Mouse (Mus musculus): ENCODE results near the gene Unkl. TPM values are rescaled to one million over a fixed set of nuclear protein-coding genes. Genes with fewer than 3 reads are reported as not detected.
"Not testable (repeated sequence)": the region's sequence is repeated elsewhere in the genome, so short reads cannot be mapped to it uniquely, and the experiment has no call there.

Unkl gene
- polyA plus RNA-seq, 1 experiment from 2014 or later: 1.9 TPM

DNA sequence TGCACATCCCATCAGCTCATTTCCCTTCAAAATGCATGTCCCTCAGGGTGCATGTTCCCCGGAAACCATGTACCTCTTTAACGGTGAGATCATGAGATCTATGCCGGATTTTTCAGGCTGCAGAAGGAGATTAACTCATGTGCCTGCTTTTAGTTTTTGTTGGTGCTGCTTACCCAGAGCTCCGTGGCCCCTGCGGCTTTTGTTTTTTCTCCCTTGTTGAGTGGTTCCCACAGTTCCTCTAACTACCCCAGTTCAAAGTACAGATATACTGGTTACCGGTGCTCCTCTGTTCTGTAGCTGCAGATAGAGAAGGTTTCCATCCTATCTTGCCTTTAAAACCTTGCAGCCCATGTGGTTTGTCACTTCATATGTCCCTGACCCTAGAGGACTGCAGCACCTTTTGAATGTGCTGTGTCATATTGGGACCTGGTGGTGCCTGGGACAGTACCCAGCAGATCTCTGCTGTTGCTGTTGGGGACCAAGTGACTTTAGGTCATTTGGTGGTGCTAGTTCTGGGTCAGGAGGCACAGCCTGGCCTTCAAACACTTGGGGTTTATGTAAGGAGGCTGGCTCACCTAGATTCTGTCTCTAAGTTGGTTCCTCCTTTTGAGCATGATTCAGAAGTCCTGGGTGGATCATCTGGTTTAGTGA lies 34.9 kb downstream of the Unkl start:
- peak overlapping the region; percentile 57; the same call in 1 of the 2 replicates for H3K27ac ChIP-seq (ENCODE audit: low read depth, low read length)
- H3K27me3 ChIP-seq (replicated peaks; ENCODE audit: control insufficient read depth, insufficient read depth, low read length): no peaks in the 10 kb centered on the region
- H3K4me1 ChIP-seq (replicated peaks; ENCODE audit: control insufficient read depth, insufficient read depth, low read length): no peaks in the 10 kb centered on the region
- H3K4me2 ChIP-seq (replicated peaks; ENCODE audit: low read depth): peak overlapping the region; percentile 72
- peaks cover 27% of the 10 kb centered on the region; the same call in 1 of the 2 replicates for H3K36me3 ChIP-seq (ENCODE audit: control insufficient read depth, insufficient read depth)
- no peak overlapping the region for H3K9ac ChIP-seq (ENCODE audit: low read depth, low read length)
- ATAC-seq: no peak; the same call in 1 of the 2 replicates
- H3K4me3 ChIP-seq (ENCODE audit: low read depth, low read length): peak overlapping the region; percentile 27
- TF ChIP-seq CTCF (IDR thresholded peaks at IDR 0.05; ENCODE audit: low read depth): no peak
- H3K9me3 ChIP-seq (ENCODE audit: control insufficient read depth): no peaks in the 10 kb centered on the region
- WGBS: 43% methylated on average over 6 of the region's 6 CpGs

DNA sequence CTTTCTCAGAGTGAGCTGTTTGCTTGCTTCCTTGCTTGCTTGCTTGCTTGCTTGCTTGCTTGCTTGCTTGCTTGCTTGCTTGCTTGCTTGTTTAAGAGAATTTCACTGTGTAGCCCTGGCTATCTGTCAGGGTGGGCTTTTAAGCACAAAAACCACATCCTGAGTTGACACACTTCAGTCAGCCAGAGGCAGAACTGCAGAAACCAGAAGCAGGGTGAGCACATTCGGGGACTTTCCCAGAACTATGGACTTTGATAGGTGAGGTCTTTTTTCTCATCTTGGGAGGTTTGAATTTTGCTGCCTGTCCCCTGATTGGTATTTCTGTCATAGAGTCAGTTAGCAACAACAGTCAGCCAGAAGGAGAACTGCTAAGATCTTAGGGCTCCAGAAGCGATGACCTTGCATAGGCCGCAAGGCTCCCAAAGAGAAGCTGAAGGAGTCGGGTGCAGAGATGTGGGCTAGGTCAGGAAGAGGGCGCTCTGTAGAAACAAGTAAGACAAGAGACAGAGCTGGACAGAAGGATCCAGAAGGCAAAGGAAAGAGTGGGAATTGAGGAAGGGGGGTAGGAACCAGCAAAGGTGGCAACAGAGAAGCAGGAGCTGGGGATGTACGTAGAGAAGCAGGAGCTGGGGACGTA lies 36.5 kb downstream of the Unkl start:
- Histone ChIP-seq H3K4me2 (replicated peaks; ENCODE audit: low read depth) (no peak overlapping the region), H3K4me1 (replicated peaks; ENCODE audit: control insufficient read depth, insufficient read depth, low read length) (no peaks in the 10 kb centered on the region), H3K9me3 (ENCODE audit: control insufficient read depth) (no peaks in the 10 kb centered on the region), H3K9ac (ENCODE audit: low read depth, low read length) (no peak overlapping the region), H3K27ac (ENCODE audit: low read depth, low read length) (no peak overlapping the region), H3K4me3 (ENCODE audit: low read depth, low read length) (no peak overlapping the region), H3K27me3 (replicated peaks; ENCODE audit: control insufficient read depth, insufficient read depth, low read length) (no peaks in the 10 kb centered on the region), H3K36me3 (ENCODE audit: control insufficient read depth, insufficient read depth) (peaks cover 20% of the 10 kb centered on the region; the same call in 1 of the 2 replicates)
- ATAC-seq: no peak
- TF ChIP-seq CTCF (IDR thresholded peaks at IDR 0.05; ENCODE audit: low read depth): no peak
- 88% methylated on average over 7 of the region's 7 CpGs for WGBS

DNA sequence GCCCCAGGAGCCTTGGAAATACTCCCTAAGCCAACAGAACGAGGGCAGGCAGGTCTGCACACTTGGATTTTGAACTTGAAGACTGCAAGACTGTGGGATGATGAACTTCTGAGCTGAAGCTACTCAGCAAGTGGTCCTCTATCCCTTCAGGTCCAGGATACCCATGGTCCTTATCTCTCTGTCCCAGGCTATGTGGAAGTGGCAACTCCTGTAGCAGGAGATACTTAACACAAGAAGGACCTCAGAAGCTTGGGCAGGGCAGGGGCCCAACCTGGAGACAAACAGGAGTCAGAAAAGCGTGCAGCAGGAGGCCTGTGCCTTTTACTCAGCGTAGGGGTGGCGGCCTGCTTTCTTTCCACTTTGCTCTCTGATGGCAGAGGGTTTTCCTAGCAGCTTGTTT lies 37.5 kb downstream of the Unkl start:
- Histone ChIP-seq H3K4me2 (replicated peaks; ENCODE audit: low read depth) (no peak overlapping the region), H3K27ac (ENCODE audit: low read depth, low read length) (no peak overlapping the region), H3K4me1 (replicated peaks; ENCODE audit: control insufficient read depth, insufficient read depth, low read length) (no peaks in the 10 kb centered on the region), H3K36me3 (ENCODE audit: control insufficient read depth, insufficient read depth) (peaks cover 23% of the 10 kb centered on the region), H3K9me3 (ENCODE audit: control insufficient read depth) (no peaks in the 10 kb centered on the region), H3K4me3 (ENCODE audit: low read depth, low read length) (no peak overlapping the region), H3K9ac (ENCODE audit: low read depth, low read length) (no peak overlapping the region), H3K27me3 (replicated peaks; ENCODE audit: control insufficient read depth, insufficient read depth, low read length) (no peaks in the 10 kb centered on the region)
- 85% methylated on average over 4 of the region's 4 CpGs for WGBS
- TF ChIP-seq CTCF (IDR thresholded peaks at IDR 0.05; ENCODE audit: low read depth): no peak
- no peak for ATAC-seq

DNA sequence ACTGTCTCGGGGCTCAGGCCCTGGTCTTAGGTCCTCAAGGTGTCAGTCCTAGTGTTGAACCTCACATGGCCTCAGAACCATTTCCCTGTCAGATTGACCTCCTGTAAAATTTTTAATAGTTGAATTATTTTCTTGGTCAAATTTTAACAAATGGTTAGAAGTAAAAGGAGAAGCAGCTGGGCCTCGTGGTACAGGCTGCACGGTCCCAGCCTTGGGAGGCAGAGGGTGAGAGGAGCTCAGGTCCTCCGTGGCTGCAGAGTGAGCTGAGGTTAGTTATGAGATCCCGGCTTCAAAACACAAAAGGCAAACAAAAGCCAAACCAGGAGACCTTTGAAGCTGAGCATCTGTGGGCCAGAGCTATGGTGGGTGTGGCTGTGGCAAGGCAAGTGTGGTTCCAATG lies 39.8 kb downstream of the Unkl start:
- no peak overlapping the region for H3K4me3 ChIP-seq (ENCODE audit: low read depth, low read length)
- H3K27me3 ChIP-seq (replicated peaks; ENCODE audit: control insufficient read depth, insufficient read depth, low read length): no peaks in the 10 kb centered on the region
- H3K36me3 ChIP-seq (ENCODE audit: control insufficient read depth, insufficient read depth): peaks cover 32% of the 10 kb centered on the region
- no peaks in the 10 kb centered on the region for H3K4me1 ChIP-seq (replicated peaks; ENCODE audit: control insufficient read depth, insufficient read depth, low read length)
- ATAC-seq: no peak
- no peak for TF ChIP-seq CTCF (IDR thresholded peaks at IDR 0.05; ENCODE audit: low read depth)
- no peaks in the 10 kb centered on the region for H3K9me3 ChIP-seq (ENCODE audit: control insufficient read depth)
- no peak overlapping the region for H3K9ac ChIP-seq (ENCODE audit: low read depth, low read length)
- no peak overlapping the region for H3K27ac ChIP-seq (ENCODE audit: low read depth, low read length)
- 84% methylated on average over 5 of the region's 5 CpGs for WGBS
- no peak overlapping the region for H3K4me2 ChIP-seq (replicated peaks; ENCODE audit: low read depth)

DNA sequence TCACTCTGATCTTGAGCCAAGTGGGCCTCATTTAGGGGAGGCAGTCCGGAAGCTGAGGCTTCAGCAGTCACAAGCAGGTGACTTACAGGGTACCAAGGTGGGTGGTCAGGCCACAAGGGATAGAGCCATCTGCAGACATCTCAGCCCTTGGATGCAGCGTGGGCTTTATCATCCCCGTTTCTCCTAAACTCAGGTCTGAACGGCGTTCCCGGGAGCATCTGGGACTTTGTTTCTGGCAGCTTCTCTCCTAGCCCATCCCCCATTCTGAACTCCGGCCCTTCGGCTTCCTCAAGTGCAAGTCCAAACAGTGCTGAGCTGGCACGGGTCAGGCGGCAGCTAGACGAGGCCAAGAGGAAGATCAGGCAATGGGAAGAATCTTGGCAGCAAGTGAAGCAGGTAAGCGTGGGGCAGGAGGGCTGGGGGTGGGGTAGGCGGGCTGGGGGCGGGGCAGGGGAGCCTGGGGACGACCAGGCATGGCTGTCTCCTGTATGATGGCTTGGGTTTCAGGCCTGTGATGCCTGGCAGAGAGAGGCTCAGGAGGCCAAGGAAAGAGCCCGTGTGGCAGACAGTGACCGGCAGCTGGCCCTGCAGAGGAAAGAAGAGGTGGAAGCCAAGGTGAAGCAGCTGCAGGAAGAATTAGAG lies 41.9 kb downstream of the Unkl start:
- H3K4me2 ChIP-seq (replicated peaks; ENCODE audit: low read depth); H3K4me3 ChIP-seq (ENCODE audit: low read depth, low read length); H3K27ac ChIP-seq (ENCODE audit: low read depth, low read length); H3K9me3 ChIP-seq (ENCODE audit: control insufficient read depth); H3K27me3 ChIP-seq (replicated peaks; ENCODE audit: control insufficient read depth, insufficient read depth, low read length); H3K9ac ChIP-seq (ENCODE audit: low read depth, low read length); H3K4me1 ChIP-seq (replicated peaks; ENCODE audit: control insufficient read depth, insufficient read depth, low read length): not testable (repeated sequence)
- H3K36me3 ChIP-seq (ENCODE audit: control insufficient read depth, insufficient read depth): peaks cover 37% of the 10 kb centered on the region
- WGBS: 77% methylated on average over 12 of the region's 17 CpGs
- ATAC-seq: peak; percentile 62; the same call in 1 of the 2 replicates

DNA sequence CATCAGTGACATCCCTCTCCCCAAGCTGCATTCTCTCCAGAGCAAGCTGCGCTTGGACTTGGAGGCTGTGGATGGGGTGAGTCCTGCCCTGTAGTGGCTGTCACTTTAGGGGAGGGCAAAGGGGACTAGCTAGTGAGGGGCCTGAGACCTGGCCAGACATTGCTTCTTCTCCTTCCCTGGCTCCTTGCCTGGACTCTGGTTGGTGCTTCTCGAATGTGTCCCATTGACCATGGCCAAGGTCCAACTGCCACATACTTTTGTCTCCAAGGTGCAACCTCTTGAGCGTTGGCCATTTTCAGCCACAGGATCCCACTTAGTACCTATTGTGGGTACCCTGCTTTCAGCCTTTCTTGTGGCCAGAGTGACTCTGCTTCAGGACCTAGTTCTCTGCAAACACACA lies 42.5 kb downstream of the Unkl start:
- no peak for TF ChIP-seq CTCF (IDR thresholded peaks at IDR 0.05; ENCODE audit: low read depth)
- H3K9ac ChIP-seq (ENCODE audit: low read depth, low read length): no peak overlapping the region
- peaks cover 40% of the 10 kb centered on the region for H3K36me3 ChIP-seq (ENCODE audit: control insufficient read depth, insufficient read depth)
- 86% methylated on average over 3 of the region's 3 CpGs for WGBS
- no peaks in the 10 kb centered on the region for H3K9me3 ChIP-seq (ENCODE audit: control insufficient read depth)
- H3K4me1 ChIP-seq (replicated peaks; ENCODE audit: control insufficient read depth, insufficient read depth, low read length): no peaks in the 10 kb centered on the region
- H3K4me3 ChIP-seq (ENCODE audit: low read depth, low read length): no peak overlapping the region
- no peaks in the 10 kb centered on the region for H3K27me3 ChIP-seq (replicated peaks; ENCODE audit: control insufficient read depth, insufficient read depth, low read length)
- H3K4me2 ChIP-seq (replicated peaks; ENCODE audit: low read depth): no peak overlapping the region
- no peak overlapping the region for H3K27ac ChIP-seq (ENCODE audit: low read depth, low read length)
- ATAC-seq: no peak

DNA sequence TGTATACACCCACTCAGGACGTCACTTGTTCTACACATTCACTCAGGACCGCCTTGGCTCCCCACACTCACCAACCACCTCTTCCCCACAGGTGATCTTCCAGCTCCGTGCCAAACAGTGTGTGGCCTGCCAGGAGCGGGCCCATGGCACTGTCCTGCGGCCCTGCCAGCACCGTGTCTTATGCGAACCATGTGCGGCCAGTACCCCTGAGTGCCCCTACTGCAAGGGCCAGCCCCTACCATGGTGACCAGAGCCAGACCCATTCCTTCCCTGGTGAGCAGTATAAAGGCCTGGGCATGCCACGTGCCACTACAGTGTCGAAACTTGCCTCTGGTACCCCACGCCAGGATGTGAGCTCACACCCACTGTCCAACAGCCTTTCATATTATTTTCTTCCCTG lies 43.4 kb downstream of the Unkl start:
- H3K4me1 ChIP-seq (replicated peaks; ENCODE audit: control insufficient read depth, insufficient read depth, low read length); H3K27me3 ChIP-seq (replicated peaks; ENCODE audit: control insufficient read depth, insufficient read depth, low read length); H3K27ac ChIP-seq (ENCODE audit: low read depth, low read length); ATAC-seq; H3K4me3 ChIP-seq (ENCODE audit: low read depth, low read length); H3K9ac ChIP-seq (ENCODE audit: low read depth, low read length); H3K9me3 ChIP-seq (ENCODE audit: control insufficient read depth); H3K4me2 ChIP-seq (replicated peaks; ENCODE audit: low read depth): not testable (repeated sequence)
- WGBS: 90% methylated on average over 5 of the region's 11 CpGs
- peaks cover 41% of the 10 kb centered on the region for H3K36me3 ChIP-seq (ENCODE audit: control insufficient read depth, insufficient read depth)
